Mouse (Mus musculus): ENCODE measurements around the gene Mtnr1a. TPM values are rescaled to one million over a fixed set of nuclear protein-coding genes. Genes with fewer than 3 reads are reported as not detected.
A peak's percentile ranks its signal among the peaks of the same experiment; 100 is the strongest.
"Not testable (repeated sequence)": the region's sequence is repeated elsewhere in the genome, so short reads cannot be mapped to it uniquely, and the experiment has no call there.

The Mtnr1a gene
- polyA plus RNA-seq, 1 experiment from 2014 or later, result not detected

- H3K4me1 ChIP-seq (ENCODE audit: control insufficient read depth, insufficient read depth, low read length), result no peaks in the 10 kb centered on the region
- H3K4me3 ChIP-seq (ENCODE audit: low read depth, low read length), result no peak overlapping the region
- H3K9ac ChIP-seq (replicated peaks; ENCODE audit: low read length), result no peak overlapping the region
- no peaks in the 10 kb centered on the region for H3K9me3 ChIP-seq (replicated peaks; ENCODE audit: control insufficient read depth, low read length)
- no peak overlapping the region for H3K4me2 ChIP-seq (ENCODE audit: low read depth, low read length)
- no peaks in the 10 kb centered on the region for H3K27me3 ChIP-seq (ENCODE audit: control insufficient read depth, insufficient read depth, low read length)
- DNase-seq (ENCODE audit: low spot score), result peak; percentile 22
- H3K27ac ChIP-seq (replicated peaks; ENCODE audit: low read depth, low read length), result no peak overlapping the region
- 44% methylated on average over 8 of the region's 8 CpGs for WGBS
- no peaks in the 10 kb centered on the region for H3K36me3 ChIP-seq (replicated peaks; ENCODE audit: control insufficient read depth, insufficient read depth, low read depth, low read length)
- peak; percentile 68 for ATAC-seq (replicated peaks; ENCODE audit: insufficient number of reproducible peaks, low FRiP score, low TSS enrichment, low read depth)
These were observed 4.6 kb upstream of the Mtnr1a start for GRCm38 (mm10) chr8:45064197-45064869.

- 75% methylated on average over 1 of the region's 1 CpGs for WGBS
- not testable (repeated sequence) for H3K9me3 ChIP-seq (replicated peaks; ENCODE audit: control insufficient read depth, low read length); H3K27ac ChIP-seq (replicated peaks; ENCODE audit: low read depth, low read length); H3K4me1 ChIP-seq (ENCODE audit: control insufficient read depth, insufficient read depth, low read length); H3K4me2 ChIP-seq (ENCODE audit: low read depth, low read length); H3K9ac ChIP-seq (replicated peaks; ENCODE audit: low read length); H3K27me3 ChIP-seq (ENCODE audit: control insufficient read depth, insufficient read depth, low read length); H3K4me3 ChIP-seq (ENCODE audit: low read depth, low read length); H3K36me3 ChIP-seq (replicated peaks; ENCODE audit: control insufficient read depth, insufficient read depth, low read depth, low read length); ATAC-seq (replicated peaks; ENCODE audit: insufficient number of reproducible peaks, low FRiP score, low TSS enrichment, low read depth); DNase-seq (ENCODE audit: low spot score)
These were observed 3.5 kb upstream of the Mtnr1a start for GRCm38 (mm10) chr8:45065391-45065790.

- WGBS, result 92% methylated on average over 8 of the region's 8 CpGs
- no peak for DNase-seq (ENCODE audit: low spot score)
- no peaks in the 10 kb centered on the region for H3K36me3 ChIP-seq (replicated peaks; ENCODE audit: control insufficient read depth, insufficient read depth, low read depth, low read length)
These were observed 2.0 kb downstream of the Mtnr1a start for GRCm38 (mm10) chr8:45070949-45071348.

GRCm38 (mm10) chr8:45080850-45081249 lies 11.9 kb downstream of the Mtnr1a start:
- 89% methylated on average over 3 of the region's 3 CpGs for WGBS
- H3K27ac ChIP-seq (replicated peaks; ENCODE audit: low read depth, low read length), result no peak overlapping the region
- DNase-seq (ENCODE audit: low spot score), result no peak

More at GRCm38 (mm10) chr8:45070949-45071348, 2.0 kb downstream of the Mtnr1a start:
- Histone ChIP-seq H3K9me3 (replicated peaks; ENCODE audit: control insufficient read depth, low read length) (no peaks in the 10 kb centered on the region), H3K4me3 (ENCODE audit: low read depth, low read length) (no peak overlapping the region), H3K4me2 (ENCODE audit: low read depth, low read length) (no peak overlapping the region), H3K4me1 (ENCODE audit: control insufficient read depth, insufficient read depth, low read length) (no peaks in the 10 kb centered on the region), H3K27ac (replicated peaks; ENCODE audit: low read depth, low read length) (no peak overlapping the region), H3K9ac (replicated peaks; ENCODE audit: low read length) (no peak overlapping the region), H3K27me3 (ENCODE audit: control insufficient read depth, insufficient read depth, low read length) (no peaks in the 10 kb centered on the region)
- ATAC-seq (replicated peaks; ENCODE audit: insufficient number of reproducible peaks, low FRiP score, low TSS enrichment, low read depth), result no peak

DNA sequence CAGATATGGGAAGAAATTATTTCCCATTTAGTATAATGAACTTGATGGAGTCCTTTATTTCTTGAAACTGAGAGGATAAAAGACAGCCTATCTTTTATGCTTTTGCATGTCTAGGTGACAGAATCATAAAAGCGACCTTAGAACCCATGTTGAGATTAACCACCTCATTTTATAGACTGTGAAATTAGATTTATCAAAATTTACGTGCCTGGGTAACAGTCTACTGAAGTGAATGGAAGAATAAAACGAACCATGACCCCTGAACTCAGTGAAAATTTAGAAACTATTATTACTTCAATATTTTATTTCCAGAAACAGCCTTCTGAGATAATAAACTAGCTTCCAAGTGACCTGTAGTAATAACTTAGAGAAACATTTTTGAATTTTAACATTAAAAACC lies 24.7 kb downstream of the Mtnr1a start:
- Histone ChIP-seq H3K27ac (replicated peaks; ENCODE audit: low read depth, low read length) (no peak overlapping the region), H3K4me3 (ENCODE audit: low read depth, low read length) (no peak overlapping the region), H3K36me3 (replicated peaks; ENCODE audit: control insufficient read depth, insufficient read depth, low read depth, low read length) (no peaks in the 10 kb centered on the region), H3K9ac (replicated peaks; ENCODE audit: low read length) (no peak overlapping the region), H3K9me3 (replicated peaks; ENCODE audit: control insufficient read depth, low read length) (no peaks in the 10 kb centered on the region), H3K4me2 (ENCODE audit: low read depth, low read length) (no peak overlapping the region), H3K27me3 (ENCODE audit: control insufficient read depth, insufficient read depth, low read length) (no peaks in the 10 kb centered on the region), H3K4me1 (ENCODE audit: control insufficient read depth, insufficient read depth, low read length) (no peaks in the 10 kb centered on the region)
- DNase-seq (ENCODE audit: low spot score) (no peak), ATAC-seq (replicated peaks; ENCODE audit: insufficient number of reproducible peaks, low FRiP score, low TSS enrichment, low read depth) (no peak)
- 75% methylated on average over 3 of the region's 3 CpGs for WGBS

More at GRCm38 (mm10) chr8:45080850-45081249, 11.9 kb downstream of the Mtnr1a start:
- Histone ChIP-seq H3K4me2 (ENCODE audit: low read depth, low read length) (no peak overlapping the region), H3K27me3 (ENCODE audit: control insufficient read depth, insufficient read depth, low read length) (no peaks in the 10 kb centered on the region), H3K4me3 (ENCODE audit: low read depth, low read length) (no peak overlapping the region), H3K9ac (replicated peaks; ENCODE audit: low read length) (no peak overlapping the region), H3K9me3 (replicated peaks; ENCODE audit: control insufficient read depth, low read length) (no peaks in the 10 kb centered on the region), H3K36me3 (replicated peaks; ENCODE audit: control insufficient read depth, insufficient read depth, low read depth, low read length) (no peaks in the 10 kb centered on the region), H3K4me1 (ENCODE audit: control insufficient read depth, insufficient read depth, low read length) (no peaks in the 10 kb centered on the region)
- no peak for ATAC-seq (replicated peaks; ENCODE audit: insufficient number of reproducible peaks, low FRiP score, low TSS enrichment, low read depth)

- no peak overlapping the region for H3K27ac ChIP-seq (replicated peaks; ENCODE audit: low read depth, low read length)
- H3K9ac ChIP-seq (replicated peaks; ENCODE audit: low read length), result no peak overlapping the region
- 22% methylated on average over 13 of the region's 13 CpGs for WGBS
- 0 out of 2 replicates have a peak, but pooled peaks have one; percentile 56 for ATAC-seq (replicated peaks; ENCODE audit: insufficient number of reproducible peaks, low FRiP score, low TSS enrichment, low read depth)
- DNase-seq (ENCODE audit: low spot score), result peak; percentile 26
- no peaks in the 10 kb centered on the region for H3K36me3 ChIP-seq (replicated peaks; ENCODE audit: control insufficient read depth, insufficient read depth, low read depth, low read length)
- H3K4me1 ChIP-seq (ENCODE audit: control insufficient read depth, insufficient read depth, low read length), result no peaks in the 10 kb centered on the region
- H3K4me3 ChIP-seq (ENCODE audit: low read depth, low read length), result no peak overlapping the region
- H3K9me3 ChIP-seq (replicated peaks; ENCODE audit: control insufficient read depth, low read length), result no peaks in the 10 kb centered on the region
- H3K4me2 ChIP-seq (ENCODE audit: low read depth, low read length), result peak overlapping the region; percentile 41
- no peaks in the 10 kb centered on the region for H3K27me3 ChIP-seq (ENCODE audit: control insufficient read depth, insufficient read depth, low read length)
These were observed 40.6 kb downstream of the Mtnr1a start for GRCm38 (mm10) chr8:45109371-45110063.

DNA sequence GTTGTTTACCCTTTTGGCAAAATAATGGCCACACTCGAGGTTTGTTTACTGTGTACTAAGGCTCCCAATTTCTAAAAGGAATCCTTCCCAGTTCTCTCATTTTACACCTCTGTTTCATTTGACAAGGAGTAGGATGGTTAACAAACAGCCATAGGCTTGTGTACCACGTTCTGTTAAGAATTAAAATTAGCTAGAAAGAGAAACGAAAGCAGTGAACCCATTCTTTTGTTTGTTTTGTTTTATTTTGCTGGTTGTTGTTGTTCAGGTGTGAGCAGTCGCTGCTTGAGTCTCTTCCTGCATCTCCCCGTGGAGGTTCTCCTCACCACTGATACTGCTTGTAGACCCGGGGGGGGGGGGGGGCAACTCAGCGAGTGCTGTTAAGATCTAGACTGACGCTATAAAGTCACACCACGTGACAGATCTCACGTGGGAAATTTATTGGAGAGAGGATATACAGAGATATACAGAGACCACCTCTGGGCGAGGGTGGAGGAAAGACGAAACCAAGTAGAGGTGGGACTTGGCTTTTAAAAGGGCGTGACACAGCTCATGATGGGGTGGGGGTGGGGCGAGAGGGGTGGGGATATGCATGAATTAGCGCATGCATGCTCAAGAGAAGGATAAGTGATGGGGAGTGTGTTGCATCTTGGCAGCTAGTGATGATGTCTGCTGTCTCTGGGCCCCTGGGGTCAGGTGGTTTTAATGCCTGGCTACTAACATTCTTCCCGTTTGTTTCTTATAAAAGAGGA lies 41.3 kb downstream of the Mtnr1a start:
- DNase-seq (ENCODE audit: low spot score) (no peak), ATAC-seq (replicated peaks; ENCODE audit: insufficient number of reproducible peaks, low FRiP score, low TSS enrichment, low read depth) (no peak; the same call in 1 of the 2 replicates)
- no peak overlapping the region for H3K9ac ChIP-seq (replicated peaks; ENCODE audit: low read length)
- no peaks in the 10 kb centered on the region for H3K4me1 ChIP-seq (ENCODE audit: control insufficient read depth, insufficient read depth, low read length)
- no peaks in the 10 kb centered on the region for H3K36me3 ChIP-seq (replicated peaks; ENCODE audit: control insufficient read depth, insufficient read depth, low read depth, low read length)
- H3K27me3 ChIP-seq (ENCODE audit: control insufficient read depth, insufficient read depth, low read length), result no peaks in the 10 kb centered on the region
- H3K27ac ChIP-seq (replicated peaks; ENCODE audit: low read depth, low read length), result no peak overlapping the region
- WGBS, result 13% methylated on average over 16 of the region's 16 CpGs
- no peaks in the 10 kb centered on the region for H3K9me3 ChIP-seq (replicated peaks; ENCODE audit: control insufficient read depth, low read length)
- no peak overlapping the region for H3K4me3 ChIP-seq (ENCODE audit: low read depth, low read length)
- peak overlapping the region; percentile 41 for H3K4me2 ChIP-seq (ENCODE audit: low read depth, low read length)

GRCm38 (mm10) chr8:45110813-45111104 lies 41.8 kb downstream of the Mtnr1a start:
- H3K9ac ChIP-seq (replicated peaks; ENCODE audit: low read length), result no peak overlapping the region
- no peaks in the 10 kb centered on the region for H3K9me3 ChIP-seq (replicated peaks; ENCODE audit: control insufficient read depth, low read length)
- H3K4me1 ChIP-seq (ENCODE audit: control insufficient read depth, insufficient read depth, low read length), result no peaks in the 10 kb centered on the region
- ATAC-seq (replicated peaks; ENCODE audit: insufficient number of reproducible peaks, low FRiP score, low TSS enrichment, low read depth) (no peak), DNase-seq (ENCODE audit: low spot score) (no peak)
- WGBS, result 46% methylated on average over 5 of the region's 5 CpGs
- no peaks in the 10 kb centered on the region for H3K27me3 ChIP-seq (ENCODE audit: control insufficient read depth, insufficient read depth, low read length)
- no peak overlapping the region for H3K4me3 ChIP-seq (ENCODE audit: low read depth, low read length)
- no peak overlapping the region for H3K4me2 ChIP-seq (ENCODE audit: low read depth, low read length)
- no peaks in the 10 kb centered on the region for H3K36me3 ChIP-seq (replicated peaks; ENCODE audit: control insufficient read depth, insufficient read depth, low read depth, low read length)
- H3K27ac ChIP-seq (replicated peaks; ENCODE audit: low read depth, low read length), result no peak overlapping the region

All from embryonic facial prominence, embryonic 11.5 days (tissue).